Mouse (Mus musculus) bone marrow, adult 2 months (tissue): ENCODE measurements around the gene Fsd2. TPM values are rescaled to one million over a fixed set of nuclear protein-coding genes. Genes with fewer than 3 reads are reported as not detected.

Source experiments
- H3K27ac ChIP-seq: fragments of 200-500 bp; 2 replicates; pipeline ENCODE4 v1.5.1; 2012; ENCODE audit warnings: low read depth, mild to moderate bottlenecking, control low read depth, inconsistent platforms, low read length; ENCODE audit not compliant: control insufficient read depth, poor library complexity, insufficient read depth
- H3K4me1 ChIP-seq: fragments of 200-500 bp; 2 replicates; pipeline ENCODE4 v1.6.1; 2011; ENCODE audit warnings: low read length; ENCODE audit not compliant: control insufficient read depth, insufficient read depth
- H3K4me3 ChIP-seq: fragments of 200-500 bp; replicated peaks from 2 replicates; pipeline ENCODE3; 2011; ENCODE audit warnings: mild to moderate bottlenecking, low read depth, low read length, control low read depth; ENCODE audit not compliant: control insufficient read depth
- CTCF ChIP-seq: fragments of 200-500 bp; IDR thresholded peaks from 2 replicates; pipeline ENCODE4 v1.5.1; 2011; ENCODE audit warnings: low read length, control low read depth; ENCODE audit not compliant: control insufficient read depth, insufficient read depth
- POLR2A ChIP-seq: fragments of 200-500 bp; IDR thresholded peaks from 2 replicates; pipeline ENCODE4 v1.6.1; 2011; ENCODE audit warnings: low read depth, mild to moderate bottlenecking, control low read depth, low read length, borderline replicate concordance; ENCODE audit not compliant: control insufficient read depth
- WGBS: fragments of 180-500 bp; shearing (Covaris S2); methylation state at CpG from one replicate; pipeline ENCODE4 v1.1.7; 2018; 5-methylcytosine and 5-hydroxymethylcytosine counted together
- polyA plus RNA-seq: library from polyadenylated mRNA; stranded (reverse); fragments of >200 nt; gene quantifications from 2 replicates; pipeline ENCODE4 v1.2.4, GENCODE M21; 2011; ENCODE audit warnings: low replicate concordance; ENCODE audit not compliant: missing spikeins, insufficient read depth, insufficient read length

Fsd2 gene
- polyA plus RNA-seq, 1 experiment: 0.75 TPM

GRCm38 (mm10) chr7:81492628-81493027, 74.1 kb downstream of the Fsd2 start:
- 54% methylated on average over 9 of the region's 9 CpGs for WGBS
- TF ChIP-seq POLR2A (no peak), CTCF (no peak)
- Histone ChIP-seq H3K4me1 (no peaks in the 10 kb centered on the region), H3K4me3 (no peak overlapping the region), H3K27ac (no peak overlapping the region)

DNA sequence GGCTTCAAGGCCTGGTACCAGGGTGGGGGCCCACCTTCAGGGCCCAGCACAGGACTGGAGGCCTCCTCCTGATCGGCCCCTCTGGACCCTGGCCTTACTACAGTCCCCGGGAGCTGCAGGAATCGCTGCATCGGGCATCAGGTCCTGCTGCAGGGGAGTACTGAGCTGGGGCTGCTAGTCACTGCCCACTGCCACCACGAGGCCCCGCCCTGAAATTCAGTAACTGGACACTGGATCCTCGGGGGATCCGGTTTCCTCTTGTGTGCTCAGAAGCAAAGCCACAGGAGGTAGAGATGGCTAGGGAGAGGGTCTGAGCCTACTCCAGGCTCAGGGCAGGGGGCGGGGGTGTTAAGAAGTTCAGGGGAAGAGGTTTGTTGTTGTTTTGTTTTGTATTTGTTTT, 77.1 kb downstream of the Fsd2 start:
- Histone ChIP-seq H3K27ac (no peak overlapping the region; the same call in 1 of the 2 replicates), H3K4me3 (no peak overlapping the region), H3K4me1 (no peaks in the 10 kb centered on the region)
- WGBS: 18% methylated on average over 9 of the region's 9 CpGs
- TF ChIP-seq POLR2A (no peak), CTCF (no peak)

Other genes starting within 250 kb of the Fsd2 start
- 559 and 1,092 TPM in 2 replicates for gene Rps17, start 221.7 kb downstream of the Fsd2 start, polyA plus RNA-seq
- 2.4 TPM in 1 of 2 replicates, not detected in the other for gene Cpeb1, start 111.5 kb downstream of the Fsd2 start, polyA plus RNA-seq
- 0.62 TPM in 1 of 2 replicates, not detected in the other for gene Ap3b2, start 73.0 kb downstream of the Fsd2 start, polyA plus RNA-seq
- gene BC048679, start 68.7 kb downstream of the Fsd2 start, polyA plus RNA-seq: not detected in 2 replicates
- 11.3 and 18.2 TPM in 2 replicates for gene Whamm, start 4.3 kb upstream of the Fsd2 start, polyA plus RNA-seq
- 0.43 and 2.1 TPM in 2 replicates for gene Homer2, start 140.6 kb upstream of the Fsd2 start, polyA plus RNA-seq
- 13.7 and 20.9 TPM in 2 replicates for gene Ramac, start 196.0 kb upstream of the Fsd2 start, polyA plus RNA-seq
- gene 3110040N11Rik, start 222.5 kb upstream of the Fsd2 start, polyA plus RNA-seq: 12.1 and 13.9 TPM in 2 replicates